Mouse (Mus musculus) cerebellum, adult 2 months (tissue): ENCODE measurements around the gene Zfp715. TPM values are rescaled to one million over a fixed set of nuclear protein-coding genes. Genes with fewer than 3 reads are reported as not detected.
"Not testable (repeated sequence)": the region's sequence is repeated elsewhere in the genome, so short reads cannot be mapped to it uniquely, and the experiment has no call there.

Experiments
- DNase-seq, 2 experiments: peaks; one replicate each; pipeline ENCODE4 v3.0.0; 2021
- H3K27ac ChIP-seq: fragments of 200-500 bp; 2 replicates; pipeline ENCODE4 v1.5.1; 2012; ENCODE audit warnings: low read length, control low read depth, inconsistent platforms; ENCODE audit not compliant: insufficient read depth
- H3K27me3 ChIP-seq: fragments of 200-500 bp; 2 replicates; pipeline ENCODE4 v1.6.1; 2012; ENCODE audit warnings: inconsistent platforms, mild to moderate bottlenecking, low read length, moderate library complexity; ENCODE audit not compliant: control insufficient read depth, insufficient read depth
- H3K4me1 ChIP-seq: fragments of 200-500 bp; 2 replicates; pipeline ENCODE4 v1.6.1; 2011; ENCODE audit warnings: low read length; ENCODE audit not compliant: control insufficient read depth, insufficient read depth
- H3K4me3 ChIP-seq: fragments of 200-500 bp; replicated peaks from 2 replicates; pipeline ENCODE3; 2011; ENCODE audit warnings: mild to moderate bottlenecking, low read depth, low read length, control low read depth; ENCODE audit not compliant: insufficient read depth
- CTCF ChIP-seq: fragments of 200-500 bp; IDR thresholded peaks from 2 replicates; pipeline ENCODE4 v1.5.1; 2011; ENCODE audit warnings: low read depth, mild to moderate bottlenecking, control low read depth, low read length, moderate library complexity, borderline replicate concordance; ENCODE audit not compliant: insufficient read depth
- POLR2A ChIP-seq: fragments of 200-500 bp; IDR thresholded peaks from 2 replicates; pipeline ENCODE4 v1.6.1; 2011; ENCODE audit warnings: low read length, control low read depth, borderline replicate concordance; ENCODE audit not compliant: insufficient read depth
- WGBS: fragments of 180-500 bp; shearing (Covaris S2); methylation state at CpG from one replicate; pipeline ENCODE4 v1.1.7; 2018; 5-methylcytosine and 5-hydroxymethylcytosine counted together
- polyA plus RNA-seq: library from polyadenylated mRNA; depleted of rRNA; stranded (reverse); fragments of >200 nt; gene quantifications from 2 replicates; pipeline ENCODE4 v1.2.3, GENCODE M21; 2012; rRNA removed

Zfp715 gene
- polyA plus RNA-seq, 1 experiment = 17.1 TPM

GRCm38 (mm10) chr7:43282459-43282858 is 30.6 kb downstream of the Zfp715 start:
- H3K4me1 ChIP-seq = no peaks in the 10 kb centered on the region
- TF ChIP-seq CTCF = no peak
- TF ChIP-seq POLR2A = no peak
- H3K27me3 ChIP-seq = no peaks in the 10 kb centered on the region
- no peak for DNase-seq
- no peak overlapping the region for H3K4me3 ChIP-seq
- H3K27ac ChIP-seq = no peak overlapping the region
- WGBS = 75% methylated on average over 3 of the region's 3 CpGs

GRCm38 (mm10) chr7:43277401-43277800 is 35.7 kb downstream of the Zfp715 start:
- no peak overlapping the region for H3K27ac ChIP-seq
- TF ChIP-seq POLR2A (no peak), CTCF (no peak)
- no peak for DNase-seq
- no peaks in the 10 kb centered on the region for H3K4me1 ChIP-seq
- H3K4me3 ChIP-seq = no peak overlapping the region
- no peaks in the 10 kb centered on the region for H3K27me3 ChIP-seq
- WGBS = 13% methylated on average over 5 of the region's 5 CpGs

DNA sequence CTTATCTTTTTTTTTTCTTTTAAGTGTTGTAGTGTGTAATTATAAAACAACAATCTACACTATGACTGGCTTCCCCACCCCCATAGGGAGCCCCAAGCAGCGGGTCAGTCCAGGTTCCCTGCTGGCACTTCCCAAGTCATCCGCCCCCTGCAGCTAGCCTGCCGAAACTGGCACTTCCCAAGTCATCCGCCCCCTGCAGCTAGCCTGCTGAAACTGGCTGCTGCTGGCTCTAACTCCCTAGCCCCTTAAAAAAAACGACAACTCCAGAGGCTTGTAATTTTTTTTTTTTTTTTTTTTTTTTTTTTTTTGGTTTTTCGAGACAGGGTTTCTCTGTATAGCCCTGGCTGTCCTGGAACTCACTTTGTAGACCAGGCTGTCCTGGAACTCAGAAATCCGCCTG is 36.9 kb downstream of the Zfp715 start:
- H3K4me1 ChIP-seq, DNase-seq, H3K27me3 ChIP-seq, H3K4me3 ChIP-seq, H3K27ac ChIP-seq: not testable (repeated sequence)
- 31% methylated on average over 7 of the region's 7 CpGs for WGBS

DNA sequence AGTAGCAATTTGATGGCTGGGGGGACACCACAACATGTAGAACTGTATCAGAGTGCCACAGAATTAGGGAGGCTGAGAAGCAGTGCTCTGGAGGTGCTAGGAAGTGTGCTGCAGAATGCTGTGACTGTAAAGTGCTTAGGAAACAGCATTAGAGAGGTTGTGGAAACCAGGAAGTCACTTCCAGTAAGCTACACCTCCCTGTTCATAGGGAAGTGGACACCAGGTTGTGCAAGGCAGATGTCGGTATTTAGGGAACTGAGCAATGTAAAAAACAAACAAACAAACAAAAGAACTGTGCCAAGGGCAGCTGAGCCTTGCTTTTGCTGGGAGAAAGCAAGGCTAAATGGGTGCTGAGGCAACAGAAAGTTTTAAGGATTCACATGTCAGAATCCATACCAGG is 39.6 kb downstream of the Zfp715 start:
- Histone ChIP-seq H3K27me3 (no peaks in the 10 kb centered on the region), H3K4me1 (no peaks in the 10 kb centered on the region), H3K27ac (no peak overlapping the region), H3K4me3 (no peak overlapping the region)
- DNase-seq = no peak
- 81% methylated on average over 1 of the region's 1 CpGs for WGBS
- TF ChIP-seq POLR2A (no peak), CTCF (no peak)

- not testable (repeated sequence) for H3K4me3 ChIP-seq, H3K27ac ChIP-seq, H3K27me3 ChIP-seq, DNase-seq, H3K4me1 ChIP-seq
- 91% methylated on average over 13 of the region's 13 CpGs for WGBS
These were observed 45.7 kb downstream of the Zfp715 start for GRCm38 (mm10) chr7:43267359-43267758.

DNA sequence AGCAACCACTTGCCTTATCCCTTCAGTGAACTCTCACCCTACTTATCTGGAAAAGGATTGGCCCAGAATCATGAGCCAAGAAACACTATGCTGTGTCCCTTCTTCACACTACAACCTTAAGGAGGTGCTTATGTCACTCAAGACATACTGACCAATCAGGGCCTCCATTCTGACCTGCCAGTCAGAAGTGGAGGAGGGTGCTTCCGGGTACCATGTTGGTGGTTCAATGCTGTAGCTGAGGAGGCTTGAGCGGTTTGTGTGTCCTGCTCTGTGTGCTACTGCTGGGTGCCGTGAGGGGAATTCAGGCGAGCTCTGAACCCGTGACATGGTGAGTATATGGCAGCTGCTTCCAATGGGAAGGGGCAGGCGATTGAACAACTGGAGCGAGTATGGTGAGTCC is 59.6 kb downstream of the Zfp715 start:
- 79% methylated on average over 7 of the region's 7 CpGs for WGBS
- H3K4me3 ChIP-seq = no peak overlapping the region
- H3K27me3 ChIP-seq = no peaks in the 10 kb centered on the region
- TF ChIP-seq POLR2A (no peak), CTCF (no peak)
- DNase-seq = no peak
- no peak overlapping the region for H3K27ac ChIP-seq
- no peaks in the 10 kb centered on the region for H3K4me1 ChIP-seq

DNA sequence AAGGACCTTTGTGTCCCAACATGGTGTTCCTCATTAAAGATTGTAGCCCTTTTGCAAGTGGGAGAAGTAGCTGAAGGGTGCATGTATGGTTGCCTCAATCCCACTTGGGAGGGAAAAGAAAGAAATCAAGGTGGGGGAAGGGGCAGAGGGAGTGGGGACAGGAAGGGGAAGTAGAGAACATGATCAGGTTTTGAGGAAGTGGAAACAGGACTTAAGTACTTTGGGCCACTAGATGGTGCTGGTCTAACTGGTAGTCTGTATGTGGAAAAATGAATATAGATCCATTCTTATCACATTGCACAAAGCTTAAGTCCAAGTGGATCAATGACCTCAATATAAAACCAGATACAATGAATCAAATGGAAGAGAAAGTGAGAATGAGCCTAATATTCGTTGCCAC is 62.4 kb downstream of the Zfp715 start:
- not testable (repeated sequence) for DNase-seq, H3K4me1 ChIP-seq, H3K27ac ChIP-seq, H3K27me3 ChIP-seq, H3K4me3 ChIP-seq
- 69% methylated on average over 1 of the region's 1 CpGs for WGBS

Other genes starting within 250 kb of the Zfp715 start
- gene Zfp936, start 199.1 kb downstream of the Zfp715 start, polyA plus RNA-seq = not detected in 2 replicates
- gene Siglecf, start 38.0 kb upstream of the Zfp715 start, polyA plus RNA-seq = 0.14 and 0.31 TPM in 2 replicates
- gene Siglecg, start 94.9 kb upstream of the Zfp715 start, polyA plus RNA-seq = 0.19 and 0.52 TPM in 2 replicates
- gene Lim2, start 114.4 kb upstream of the Zfp715 start, polyA plus RNA-seq = not detected in 2 replicates
- gene Nkg7, start 123.8 kb upstream of the Zfp715 start, polyA plus RNA-seq = 0.25 and 0.27 TPM in 2 replicates
- not detected in 2 replicates for gene Cldnd2, start 127.5 kb upstream of the Zfp715 start, polyA plus RNA-seq
- gene Etfb, start 130.8 kb upstream of the Zfp715 start, polyA plus RNA-seq = 102 and 105 TPM in 2 replicates
- gene Gm45233, start 130.8 kb upstream of the Zfp715 start, polyA plus RNA-seq = 0.14 and 0.88 TPM in 2 replicates
- 1.9 and 2.4 TPM in 2 replicates for gene Vsig10l, start 149.9 kb upstream of the Zfp715 start, polyA plus RNA-seq
- 79.6 and 82.4 TPM in 2 replicates for gene Iglon5, start 176.8 kb upstream of the Zfp715 start, polyA plus RNA-seq
- gene 4931406B18Rik, start 192.6 kb upstream of the Zfp715 start, polyA plus RNA-seq = not detected in 2 replicates
- gene Cd33, start 231.1 kb upstream of the Zfp715 start, polyA plus RNA-seq = 1.9 and 2.4 TPM in 2 replicates
- gene Zfp658, start 249.0 kb upstream of the Zfp715 start, polyA plus RNA-seq = 10.3 and 10.9 TPM in 2 replicates